Mouse (Mus musculus): ENCODE measurements at regions not wholly inside any gene's neighbourhood (a gene's known extent, or its start where the extent isn't known, plus 50 kb on each side); places are given as distances from the start of the nearest gene placed in this dataset.

GRCm38 (mm10) chr4:153321085-153321484 is 161.5 kb downstream of the Ajap1 start:
- DNase-seq: no peak

- DNase-seq: no peak
Observed at GRCm38 (mm10) chr4:153320602-153321001, 162.0 kb downstream of the Ajap1 start.

DNA sequence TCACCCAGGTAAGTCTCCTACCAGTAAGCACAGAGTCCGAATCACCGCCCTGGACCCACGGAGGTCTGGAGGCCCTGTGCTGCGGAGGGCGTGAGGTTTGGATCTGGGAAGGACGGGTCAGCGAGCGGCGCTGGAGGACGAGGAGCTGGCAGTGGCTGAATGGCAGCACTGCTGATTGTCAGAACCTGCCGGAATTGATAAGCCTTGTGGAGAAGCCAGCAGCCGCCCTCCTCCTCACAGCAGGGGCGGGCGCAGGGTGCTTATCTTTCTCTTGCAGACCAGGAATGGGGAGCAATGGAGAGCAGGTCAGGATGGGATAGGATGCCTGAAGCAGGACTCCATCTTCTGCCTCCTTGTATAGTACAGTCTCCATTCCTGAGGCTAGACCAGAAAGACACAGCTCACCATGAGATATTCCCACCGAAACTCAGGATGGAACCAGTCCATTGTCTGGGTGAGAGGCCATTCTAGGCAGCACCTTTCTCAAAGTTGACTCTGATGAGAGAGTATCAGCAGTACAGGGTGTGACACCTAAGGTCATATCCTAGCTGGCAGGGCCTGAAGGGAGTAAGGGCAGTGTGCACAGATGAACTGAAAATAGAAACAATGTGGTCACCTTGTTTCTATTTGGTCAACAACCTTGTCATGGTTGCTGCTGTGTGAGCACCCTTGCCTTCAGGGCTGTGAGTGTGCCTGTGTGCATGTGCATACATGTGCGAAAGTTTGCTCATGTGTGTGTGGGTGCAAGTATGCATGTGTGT is 165.5 kb downstream of the Ajap1 start:
- DNase-seq: no peak

- no peak for DNase-seq
Observed at GRCm38 (mm10) chr4:153316519-153316918, 166.1 kb downstream of the Ajap1 start.

- no peak for DNase-seq
Observed at GRCm38 (mm10) chr4:153313961-153314360, 168.7 kb downstream of the Ajap1 start.

DNA sequence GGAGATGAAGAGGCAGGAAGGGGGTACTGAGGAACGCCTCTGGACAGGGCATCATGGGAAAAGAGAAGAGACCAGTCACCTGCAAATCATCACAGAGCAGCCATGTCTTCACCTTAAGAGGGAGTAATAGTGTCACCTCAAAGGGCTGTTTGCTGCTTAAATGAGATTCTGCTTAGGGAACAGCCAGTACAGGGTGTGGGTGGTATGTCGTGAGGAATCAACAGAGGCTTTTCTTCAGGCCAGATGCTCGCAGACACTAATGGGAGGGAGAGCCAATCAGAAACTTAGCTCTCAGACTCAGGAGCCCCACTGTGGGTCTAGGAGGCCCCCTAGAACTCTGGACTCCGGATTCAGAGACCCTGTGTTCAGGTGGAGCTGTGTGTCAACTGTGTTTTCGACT is 171.0 kb downstream of the Ajap1 start:
- DNase-seq: no peak

- DNase-seq: no peak
Observed at GRCm38 (mm10) chr4:153310641-153311040, 172.0 kb downstream of the Ajap1 start.

- DNase-seq: no peak
Observed at GRCm38 (mm10) chr4:153303521-153303920, 179.1 kb downstream of the Ajap1 start.

- DNase-seq: no peak
Observed at GRCm38 (mm10) chr4:153302855-153303254, 179.8 kb downstream of the Ajap1 start.

- no peak for DNase-seq
Observed at GRCm38 (mm10) chr4:153298277-153298676, 184.3 kb downstream of the Ajap1 start.

- no peak for DNase-seq
Observed at GRCm38 (mm10) chr4:153294828-153295227, 187.8 kb downstream of the Ajap1 start.

DNA sequence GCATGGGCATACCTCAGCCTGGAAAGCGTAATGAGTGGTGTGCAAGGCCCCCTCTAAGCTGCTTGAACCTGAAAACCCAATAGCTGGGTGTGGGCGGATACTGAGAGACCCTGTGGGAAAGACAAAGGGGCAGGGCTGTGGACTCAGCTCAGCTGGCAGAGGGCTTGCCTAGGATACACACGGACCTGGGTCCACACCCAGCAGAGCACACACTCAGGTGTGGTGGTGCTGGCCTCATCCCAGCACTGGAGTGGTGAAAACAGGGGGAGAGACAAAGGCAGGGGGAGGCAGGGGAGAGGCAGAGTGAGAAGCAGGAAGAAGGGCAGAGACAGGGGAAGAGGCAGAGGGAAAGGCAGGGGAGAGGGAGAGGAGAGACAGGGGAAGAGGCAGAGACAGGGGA is 189.5 kb downstream of the Ajap1 start:
- no peak for DNase-seq

GRCm38 (mm10) chr4:153288362-153288761 is 194.2 kb downstream of the Ajap1 start:
- no peak for DNase-seq

DNA sequence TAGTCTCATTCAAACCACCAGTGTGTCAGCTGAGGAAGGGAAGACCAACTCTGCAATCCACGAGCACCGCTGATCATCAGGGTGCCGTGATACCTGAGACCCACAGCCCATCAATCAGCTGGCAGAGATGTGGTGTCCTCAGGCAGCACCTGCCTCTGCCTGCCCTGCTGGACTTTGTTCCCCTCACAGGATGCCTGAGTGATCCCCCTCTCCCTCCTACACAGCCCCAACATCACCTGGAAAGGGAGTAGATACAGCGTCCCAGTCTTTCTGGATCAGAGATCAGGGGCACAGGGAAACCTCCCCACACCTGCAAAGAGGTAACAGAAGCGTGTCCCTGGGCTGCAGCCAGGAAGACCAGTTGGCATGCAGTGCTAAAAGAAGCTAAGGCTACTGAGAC is 198.4 kb downstream of the Ajap1 start:
- DNase-seq: no peak

DNA sequence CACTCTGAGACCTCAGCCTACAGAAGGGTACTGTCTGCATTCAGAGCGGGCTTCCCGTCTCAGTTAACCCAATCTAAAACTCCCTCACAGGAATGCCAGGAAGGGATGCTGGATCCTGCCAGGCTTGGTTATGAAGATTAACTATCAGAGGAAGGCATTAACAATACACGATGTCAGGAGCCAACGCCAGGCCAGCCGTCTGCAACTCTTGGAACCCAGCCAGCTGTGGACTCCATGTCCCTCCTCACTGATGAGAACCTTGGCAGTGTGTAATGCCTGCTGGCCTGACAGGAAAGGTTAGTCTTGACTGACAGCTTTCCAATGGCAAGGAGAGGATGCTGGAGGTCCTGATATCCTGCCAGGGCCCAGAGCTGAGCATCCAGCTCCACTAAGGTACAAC is 206.0 kb downstream of the Ajap1 start:
- no peak for DNase-seq

- no peak for DNase-seq
Observed at GRCm38 (mm10) chr4:153271376-153271775, 211.2 kb downstream of the Ajap1 start.

GRCm38 (mm10) chr4:153263216-153263805 is 219.3 kb downstream of the Ajap1 start:
- no peak for DNase-seq

GRCm38 (mm10) chr4:153260941-153261557 is 221.6 kb downstream of the Ajap1 start:
- DNase-seq: no peak

- DNase-seq: no peak
Observed at GRCm38 (mm10) chr4:153251943-153252342, 230.7 kb downstream of the Ajap1 start.

GRCm38 (mm10) chr4:153251311-153251710 is 231.3 kb downstream of the Ajap1 start:
- no peak for DNase-seq

GRCm38 (mm10) chr4:153236680-153237079 is 245.9 kb downstream of the Ajap1 start:
- DNase-seq: no peak

DNA sequence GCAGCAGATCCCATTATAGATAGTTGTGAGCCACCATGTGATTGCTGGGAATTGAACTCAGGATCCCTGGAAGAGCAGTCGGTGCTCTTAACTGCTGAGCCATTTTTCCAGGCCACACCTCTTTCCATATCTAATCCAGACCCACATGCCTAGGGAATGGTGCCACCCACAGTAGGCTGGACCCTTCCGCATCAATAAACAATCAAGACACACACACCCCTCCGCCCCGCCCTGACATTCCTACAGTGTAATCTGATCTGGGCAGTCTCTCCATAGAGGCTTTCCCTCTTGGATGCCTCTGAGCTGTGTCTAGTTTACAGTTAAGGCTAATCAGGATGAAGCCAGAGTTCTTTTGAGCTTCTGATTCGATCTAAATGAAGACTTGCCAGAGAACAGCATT is 248.8 kb downstream of the Ajap1 start:
- DNase-seq: no peak

DNA sequence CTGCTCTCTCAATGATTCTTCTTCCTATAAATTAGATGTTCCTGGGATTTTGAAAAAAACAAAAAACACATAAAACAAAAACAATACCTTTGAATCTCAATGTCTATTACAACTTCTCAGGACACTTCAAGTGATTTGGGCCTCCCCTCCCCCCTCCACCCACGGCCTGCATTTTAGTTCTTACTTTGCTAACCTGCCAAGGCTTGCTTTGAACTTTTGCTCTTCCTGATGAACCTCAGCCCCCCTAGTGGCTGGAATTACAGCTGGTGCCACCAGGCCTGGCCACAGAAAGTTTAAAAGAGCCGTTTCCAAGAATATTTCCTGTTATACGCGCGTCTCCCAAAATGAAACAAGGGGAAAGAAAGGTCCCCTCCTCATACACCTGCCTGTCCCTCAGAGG is 253.4 kb downstream of the Ajap1 start:
- no peak for DNase-seq

GRCm38 (mm10) chr4:153227680-153228420 is 254.8 kb downstream of the Ajap1 start:
- DNase-seq: no peak

All from lung, postnatal 10 days (tissue).